Mouse (Mus musculus): ENCODE measurements around the gene Spaar. TPM values are rescaled to one million over a fixed set of nuclear protein-coding genes. Genes with fewer than 3 reads are reported as not detected.

Spaar gene
- 0.15 TPM in 1 of 2 replicates, not detected in the other for polyA plus RNA-seq (2015; fragmentation: Nextera tagmentation; extraction: Ambion mirVana)

DNA sequence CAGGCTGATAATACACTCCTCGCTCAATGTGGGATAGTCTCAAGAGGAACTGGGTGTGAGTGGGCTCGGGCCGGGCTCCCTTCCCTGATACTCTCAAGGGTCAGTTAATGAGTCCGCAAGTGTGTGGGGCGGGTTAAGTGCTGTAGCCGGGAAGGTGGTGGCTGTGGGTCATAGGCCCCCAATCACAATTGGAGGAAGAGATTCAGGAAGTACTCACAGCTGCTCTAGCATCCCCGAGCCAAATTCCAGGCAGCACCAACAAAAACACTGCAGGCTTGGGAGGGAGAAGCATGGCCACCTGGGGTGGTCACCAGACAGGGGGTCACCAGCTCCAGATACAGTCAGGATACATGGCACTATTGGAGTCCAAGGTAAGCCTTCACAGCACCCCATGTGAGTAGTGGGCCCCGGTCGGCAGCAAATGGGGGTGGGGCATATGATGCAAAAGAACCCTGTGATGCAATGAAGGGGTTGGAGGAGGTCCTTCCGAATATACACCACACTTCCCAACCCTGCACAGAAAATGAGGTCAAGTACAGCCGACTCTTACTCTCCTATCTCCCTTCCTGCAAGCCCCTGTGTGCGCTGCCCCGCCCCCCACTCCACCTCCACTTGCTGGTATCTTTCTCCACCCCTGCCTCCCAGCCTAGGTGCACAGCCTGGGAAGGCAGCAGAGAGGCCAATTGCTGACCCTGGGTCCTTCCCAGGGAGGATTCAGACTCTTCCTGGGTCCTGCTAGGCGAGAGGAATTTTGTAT lies at the start of gene Spaar:
Gene Spaar, plus strand, starts transcription at position 241 of the 757 bp plus-strand sequence.
- no peak within 1 kb of the TSS for H3K27ac ChIP-seq (ENCODE audit: low read length)
- no peaks in the 10 kb centered on the region for H3K4me1 ChIP-seq (ENCODE audit: control insufficient read depth, insufficient read depth, low read length)
- H3K9ac ChIP-seq (ENCODE audit: low read depth, low read length), result no peak within 1 kb of the TSS
- H3K27me3 ChIP-seq (ENCODE audit: control insufficient read depth, insufficient read depth, low read depth, low read length), result no peaks in the 10 kb centered on the region
- H3K36me3 ChIP-seq (ENCODE audit: control insufficient read depth, insufficient read depth, low read length), result no peaks in the 10 kb centered on the region
- H3K9me3 ChIP-seq (replicated peaks; ENCODE audit: control insufficient read depth, low read length, poor library complexity, severe bottlenecking), result no peaks in the 10 kb centered on the region
- H3K4me2 ChIP-seq (ENCODE audit: low read length), result no peak within 1 kb of the TSS
- 71% methylated on average over 14 of the region's 14 CpGs for WGBS
- no peak within 1 kb of the TSS for H3K4me3 ChIP-seq (ENCODE audit: low read depth, low read length)
- ATAC-seq, result no peak

DNA sequence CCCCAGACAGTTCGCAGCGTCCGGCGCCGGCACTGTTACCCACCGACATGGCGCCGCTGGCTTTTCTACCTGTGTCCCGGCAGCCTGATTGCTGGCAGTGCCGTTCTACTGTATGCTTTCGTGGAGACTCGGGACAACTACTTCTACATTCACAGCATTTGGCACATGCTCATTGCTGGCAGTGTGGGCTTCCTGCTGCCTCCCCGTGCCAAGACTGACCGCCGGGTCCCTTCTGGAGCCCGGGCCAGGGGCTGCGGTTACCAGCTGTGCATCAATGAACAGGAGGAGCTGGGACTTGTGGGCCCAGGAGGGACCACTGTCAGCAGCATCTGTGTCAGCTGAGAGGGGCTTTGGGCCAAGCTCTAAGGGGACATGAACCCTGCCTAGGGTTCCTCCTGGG lies 39.8 kb upstream of the Spaar start:
- Histone ChIP-seq H3K4me1 (ENCODE audit: control insufficient read depth, insufficient read depth, low read length) (no peaks in the 10 kb centered on the region), H3K27ac (ENCODE audit: low read length) (no peak overlapping the region), H3K9ac (ENCODE audit: low read depth, low read length) (no peak overlapping the region), H3K27me3 (ENCODE audit: control insufficient read depth, insufficient read depth, low read depth, low read length) (no peaks in the 10 kb centered on the region), H3K9me3 (replicated peaks; ENCODE audit: control insufficient read depth, low read length, poor library complexity, severe bottlenecking) (no peaks in the 10 kb centered on the region), H3K4me3 (ENCODE audit: low read depth, low read length) (no peak overlapping the region), H3K36me3 (ENCODE audit: control insufficient read depth, insufficient read depth, low read length) (peaks cover 32% of the 10 kb centered on the region), H3K4me2 (ENCODE audit: low read length) (no peak overlapping the region)
- WGBS, result 91% methylated on average over 17 of the region's 17 CpGs
- ATAC-seq, result no peak

GRCm38 (mm10) chr4:43691026-43691425 lies 38.8 kb upstream of the Spaar start:
- Histone ChIP-seq H3K4me2 (ENCODE audit: low read length) (no peak overlapping the region), H3K9me3 (replicated peaks; ENCODE audit: control insufficient read depth, low read length, poor library complexity, severe bottlenecking) (no peaks in the 10 kb centered on the region), H3K4me3 (ENCODE audit: low read depth, low read length) (no peak overlapping the region), H3K27ac (ENCODE audit: low read length) (no peak overlapping the region), H3K4me1 (ENCODE audit: control insufficient read depth, insufficient read depth, low read length) (no peaks in the 10 kb centered on the region), H3K9ac (ENCODE audit: low read depth, low read length) (no peak overlapping the region), H3K27me3 (ENCODE audit: control insufficient read depth, insufficient read depth, low read depth, low read length) (no peaks in the 10 kb centered on the region), H3K36me3 (ENCODE audit: control insufficient read depth, insufficient read depth, low read length) (peaks cover 23% of the 10 kb centered on the region)
- 88% methylated on average over 5 of the region's 5 CpGs for WGBS
- ATAC-seq, result no peak

DNA sequence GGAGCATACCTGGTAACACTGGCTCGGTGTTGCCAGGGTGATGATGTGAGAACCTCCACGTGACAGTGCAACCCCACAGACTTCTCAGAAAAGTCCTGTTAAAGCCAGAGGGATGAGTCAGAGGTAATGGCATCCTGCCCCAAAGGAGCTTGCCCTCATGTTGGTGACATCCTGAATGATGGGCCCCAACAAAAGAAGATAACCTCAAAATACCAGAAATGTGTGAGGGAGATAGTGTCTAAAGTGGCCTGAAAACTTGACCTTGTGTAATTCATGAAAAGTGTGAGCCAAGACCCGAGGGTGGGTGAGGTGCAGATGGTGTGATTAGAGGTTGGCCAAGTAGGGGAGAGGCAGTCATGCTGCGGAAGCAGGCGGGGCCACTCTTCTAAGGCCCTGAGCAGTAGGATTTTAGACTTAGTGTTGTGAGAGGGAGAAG lies 36.0 kb upstream of the Spaar start:
- Histone ChIP-seq H3K4me2 (ENCODE audit: low read length) (no peak overlapping the region), H3K9ac (ENCODE audit: low read depth, low read length) (no peak overlapping the region), H3K9me3 (replicated peaks; ENCODE audit: control insufficient read depth, low read length, poor library complexity, severe bottlenecking) (no peaks in the 10 kb centered on the region), H3K27ac (ENCODE audit: low read length) (no peak overlapping the region), H3K4me3 (ENCODE audit: low read depth, low read length) (no peak overlapping the region), H3K27me3 (ENCODE audit: control insufficient read depth, insufficient read depth, low read depth, low read length) (no peaks in the 10 kb centered on the region), H3K4me1 (ENCODE audit: control insufficient read depth, insufficient read depth, low read length) (no peaks in the 10 kb centered on the region), H3K36me3 (ENCODE audit: control insufficient read depth, insufficient read depth, low read length) (peaks cover 16% of the 10 kb centered on the region)
- no peak for ATAC-seq
- 80% methylated on average over 5 of the region's 5 CpGs for WGBS

DNA sequence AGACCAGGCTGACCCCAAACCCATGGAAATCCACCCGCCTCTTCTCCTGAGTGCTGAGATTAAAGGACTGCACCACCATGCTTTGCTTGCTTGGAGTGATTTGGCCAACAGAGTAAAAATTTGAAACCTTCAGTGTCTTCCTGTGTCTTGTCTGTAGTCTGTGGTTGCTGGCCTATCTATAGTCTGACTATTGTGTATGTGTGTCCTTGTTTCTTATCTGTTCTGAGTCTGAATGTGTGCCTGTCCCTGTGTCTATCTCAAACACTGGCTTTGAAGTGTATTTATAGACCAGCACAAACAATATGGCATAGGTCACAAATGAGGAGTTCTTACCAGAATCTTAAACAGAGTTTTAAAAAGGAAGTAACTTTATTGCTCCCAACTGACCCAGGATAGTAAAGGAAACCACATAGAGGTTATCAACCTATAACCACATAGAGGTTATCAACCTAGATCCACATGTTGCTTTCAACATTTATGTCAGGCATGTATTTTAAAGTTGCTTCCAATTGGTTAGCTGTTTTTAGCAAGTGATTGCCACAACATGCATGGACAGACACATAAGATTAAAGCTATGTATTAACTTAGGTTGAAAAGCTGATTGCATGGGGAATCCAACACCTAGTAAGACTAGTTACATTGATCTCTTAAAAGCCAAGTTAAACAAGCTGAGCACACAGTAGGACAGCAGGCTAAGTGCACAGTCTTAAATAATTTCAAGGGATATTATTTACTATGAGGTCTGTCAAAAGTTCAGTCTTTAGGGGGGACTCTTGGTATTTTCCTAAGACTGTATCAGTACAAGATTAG lies 35.2 kb upstream of the Spaar start:
- Histone ChIP-seq H3K9ac (ENCODE audit: low read depth, low read length) (no peak overlapping the region), H3K27me3 (ENCODE audit: control insufficient read depth, insufficient read depth, low read depth, low read length) (no peaks in the 10 kb centered on the region), H3K4me3 (ENCODE audit: low read depth, low read length) (no peak overlapping the region), H3K4me1 (ENCODE audit: control insufficient read depth, insufficient read depth, low read length) (no peaks in the 10 kb centered on the region), H3K36me3 (ENCODE audit: control insufficient read depth, insufficient read depth, low read length) (peaks cover 11% of the 10 kb centered on the region), H3K4me2 (ENCODE audit: low read length) (no peak overlapping the region), H3K27ac (ENCODE audit: low read length) (no peak overlapping the region), H3K9me3 (replicated peaks; ENCODE audit: control insufficient read depth, low read length, poor library complexity, severe bottlenecking) (no peaks in the 10 kb centered on the region)
- ATAC-seq, result no peak
- WGBS, result 92% methylated on average over 1 of the region's 1 CpGs

DNA sequence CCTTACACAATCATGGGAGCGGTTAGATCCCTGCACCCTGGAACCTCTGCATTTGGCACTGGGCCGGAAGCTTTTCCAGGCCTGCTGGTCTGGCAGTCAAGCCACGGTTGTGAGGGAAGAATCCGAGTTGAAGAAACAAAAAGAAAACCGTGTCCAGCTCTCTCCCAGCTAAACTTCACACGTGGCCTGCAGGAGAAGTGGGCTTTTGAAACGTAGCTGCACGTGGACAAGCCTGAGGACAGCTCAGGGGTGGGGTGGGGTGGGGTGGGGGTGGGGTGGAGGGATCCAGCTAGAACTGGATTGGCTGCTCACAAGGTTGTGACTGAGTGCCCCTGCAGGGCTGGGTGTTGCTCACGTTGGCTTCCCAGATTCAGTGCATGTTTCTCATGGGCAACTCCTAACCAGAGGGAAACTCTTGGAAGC lies 34.6 kb upstream of the Spaar start:
- H3K36me3 ChIP-seq (ENCODE audit: control insufficient read depth, insufficient read depth, low read length), result peaks cover 5% of the 10 kb centered on the region
- H3K27me3 ChIP-seq (ENCODE audit: control insufficient read depth, insufficient read depth, low read depth, low read length), result no peaks in the 10 kb centered on the region
- H3K4me1 ChIP-seq (ENCODE audit: control insufficient read depth, insufficient read depth, low read length), result no peaks in the 10 kb centered on the region
- no peak for ATAC-seq
- H3K4me3 ChIP-seq (ENCODE audit: low read depth, low read length), result no peak overlapping the region
- H3K9me3 ChIP-seq (replicated peaks; ENCODE audit: control insufficient read depth, low read length, poor library complexity, severe bottlenecking), result no peaks in the 10 kb centered on the region
- H3K27ac ChIP-seq (ENCODE audit: low read length), result no peak overlapping the region
- WGBS, result 25% methylated on average over 9 of the region's 9 CpGs
- no peak overlapping the region for H3K9ac ChIP-seq (ENCODE audit: low read depth, low read length)
- H3K4me2 ChIP-seq (ENCODE audit: low read length), result no peak overlapping the region

DNA sequence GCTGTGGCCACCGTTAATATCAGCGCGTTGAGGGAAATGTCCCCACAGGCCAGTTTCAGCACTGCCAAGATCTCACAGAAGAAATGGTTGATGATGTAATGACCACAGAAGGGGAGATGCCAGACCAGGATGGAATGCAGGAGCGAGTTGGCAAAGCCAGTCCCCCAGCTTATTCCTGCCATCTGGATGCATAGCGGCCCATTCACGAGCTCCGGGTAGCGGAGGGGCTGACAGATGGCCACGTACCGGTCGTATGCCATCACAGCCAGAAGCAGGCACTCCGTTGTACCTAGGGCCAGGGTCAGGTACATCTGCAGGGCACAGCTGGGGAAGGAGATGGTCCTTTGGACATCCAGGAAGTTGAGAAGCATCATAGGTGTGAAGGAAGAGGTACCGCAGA lies 33.3 kb upstream of the Spaar start:
- no peaks in the 10 kb centered on the region for H3K4me1 ChIP-seq (ENCODE audit: control insufficient read depth, insufficient read depth, low read length)
- whole genome bisulfite sequencing, result 87% methylated on average over 13 of the region's 13 CpGs
- H3K36me3 ChIP-seq (ENCODE audit: control insufficient read depth, insufficient read depth, low read length), result no peaks in the 10 kb centered on the region
- no peak overlapping the region for H3K4me2 ChIP-seq (ENCODE audit: low read length)
- no peak overlapping the region for H3K9ac ChIP-seq (ENCODE audit: low read depth, low read length)
- H3K27me3 ChIP-seq (ENCODE audit: control insufficient read depth, insufficient read depth, low read depth, low read length), result no peaks in the 10 kb centered on the region
- H3K4me3 ChIP-seq (ENCODE audit: low read depth, low read length), result no peak overlapping the region
- H3K9me3 ChIP-seq (replicated peaks; ENCODE audit: control insufficient read depth, low read length, poor library complexity, severe bottlenecking), result no peaks in the 10 kb centered on the region
- ATAC-seq, result no peak
- no peak overlapping the region for H3K27ac ChIP-seq (ENCODE audit: low read length)

- H3K4me3 ChIP-seq (ENCODE audit: low read depth, low read length), result no peak within 1 kb of the TSS
- H3K4me1 ChIP-seq (ENCODE audit: control insufficient read depth, insufficient read depth, low read length), result no peaks in the 10 kb centered on the region
- no peaks in the 10 kb centered on the region for H3K36me3 ChIP-seq (ENCODE audit: control insufficient read depth, insufficient read depth, low read length)
- WGBS, result 91% methylated on average over 6 of the region's 6 CpGs
- no peak within 1 kb of the TSS for H3K9ac ChIP-seq (ENCODE audit: low read depth, low read length)
- H3K27ac ChIP-seq (ENCODE audit: low read length), result no peak within 1 kb of the TSS
- no peaks in the 10 kb centered on the region for H3K27me3 ChIP-seq (ENCODE audit: control insufficient read depth, insufficient read depth, low read depth, low read length)
- no peaks in the 10 kb centered on the region for H3K9me3 ChIP-seq (replicated peaks; ENCODE audit: control insufficient read depth, low read length, poor library complexity, severe bottlenecking)
- no peak within 1 kb of the TSS for H3K4me2 ChIP-seq (ENCODE audit: low read length)
- no peak for ATAC-seq
These were observed 29.1 kb upstream of the Spaar start, which contains the start of gene Olfr70 for GRCm38 (mm10) chr4:43700707-43701106. TSS of gene Olfr70 (minus strand) at chr4:43700807.

- 80% methylated on average over 6 of the region's 6 CpGs for WGBS
- Histone ChIP-seq H3K36me3 (ENCODE audit: control insufficient read depth, insufficient read depth, low read length) (no peaks in the 10 kb centered on the region), H3K27me3 (ENCODE audit: control insufficient read depth, insufficient read depth, low read depth, low read length) (no peaks in the 10 kb centered on the region), H3K4me1 (ENCODE audit: control insufficient read depth, insufficient read depth, low read length) (no peaks in the 10 kb centered on the region), H3K9me3 (replicated peaks; ENCODE audit: control insufficient read depth, low read length, poor library complexity, severe bottlenecking) (no peaks in the 10 kb centered on the region), H3K27ac (ENCODE audit: low read length) (no peak overlapping the region), H3K4me2 (ENCODE audit: low read length) (no peak overlapping the region), H3K9ac (ENCODE audit: low read depth, low read length) (no peak overlapping the region), H3K4me3 (ENCODE audit: low read depth, low read length) (no peak overlapping the region)
- ATAC-seq, result no peak
These were observed 26.4 kb upstream of the Spaar start for GRCm38 (mm10) chr4:43703439-43703838.
